Mouse (Mus musculus) stomach, postnatal 0 days (tissue): ENCODE measurements around the gene Plekhg5.

Experiments
- CTCF ChIP-seq: IDR thresholded peaks from 2 replicates; pipeline ENCODE4 v1.5.1; 2016; ENCODE audit warnings: antibody characterized with exemption, low read depth, mild to moderate bottlenecking, moderate library complexity
- EP300 ChIP-seq: optimal IDR thresholded peaks from 2 replicates; pipeline ENCODE3; 2016; ENCODE audit warnings: antibody characterized with exemption

GRCm38 (mm10) chr4:152131809-152132771, 59.8 kb downstream of the Plekhg5 start:
- no peak for TF ChIP-seq CTCF
- no peak for TF ChIP-seq EP300
